Mouse (Mus musculus) liver, adult 2 months (tissue): ENCODE results near the gene Slc7a8.

ENCODE experiments used
- CTCF ChIP-seq: fragments of 200-500 bp; IDR thresholded peaks from 2 replicates; pipeline ENCODE4 v1.5.1; 2011; ENCODE audit warnings: low read depth, low read length, control low read depth
- POLR2A ChIP-seq: fragments of 200-500 bp; IDR thresholded peaks from 2 replicates; pipeline ENCODE4 v1.6.1; 2011; ENCODE audit warnings: low read length, control low read depth; ENCODE audit not compliant: insufficient read depth; ENCODE audit errors: extremely low read depth

DNA sequence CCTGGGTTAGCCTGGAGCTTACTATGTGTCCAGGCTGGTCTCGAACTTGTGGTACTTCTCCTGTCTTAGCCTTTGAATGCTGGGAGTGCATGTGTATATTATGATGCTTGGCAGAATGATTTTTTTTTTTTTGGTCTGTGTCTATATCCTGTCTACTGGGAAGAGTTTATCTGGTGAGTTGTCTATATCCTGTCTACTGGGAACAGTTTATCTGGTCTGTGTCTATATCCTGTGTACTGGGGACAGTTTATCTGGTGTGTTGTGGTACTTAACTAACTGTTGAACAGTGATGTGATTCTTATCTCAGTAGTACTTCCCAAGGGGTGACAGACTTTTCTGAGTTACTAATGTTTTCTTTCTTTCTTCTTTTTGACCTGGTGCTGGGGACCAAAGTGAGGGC lies 30.0 kb downstream of the Slc7a8 start:
- TF ChIP-seq CTCF (no peak), POLR2A (no peak)
